Mouse (Mus musculus): ENCODE measurements around the gene Slc4a10.
"Not testable (repeated sequence)": the region's sequence is repeated elsewhere in the genome, so short reads cannot be mapped to it uniquely, and the experiment has no call there.

- not testable (repeated sequence) for TF ChIP-seq CTCF (IDR thresholded peaks at IDR 0.05; ENCODE audit: control insufficient read depth, insufficient read depth, low read length); POLR2A (IDR thresholded peaks at IDR 0.05; ENCODE audit: borderline replicate concordance, control insufficient read depth, low read depth, low read length)
These were observed 45.0 kb upstream of the Slc4a10 start for GRCm38 (mm10) chr2:62001251-62001650.

All from bone marrow, adult 2 months (tissue).